Mouse (Mus musculus) ES-E14 (cell line): Measurements from ENCODE around the gene Sparc. TPM values are rescaled to one million over a fixed set of nuclear protein-coding genes. Genes with fewer than 3 reads are reported as not detected.
A peak's percentile ranks its signal among the peaks of the same experiment; 100 is the strongest.

ENCODE experiments used
- DNase-seq: peaks from one replicate; pipeline ENCODE4 v3.0.0-alpha.2; 2013; ENCODE audit warnings: low read depth, low spot score
- H3K27ac ChIP-seq: 2 replicates; pipeline ENCODE4 v1.5.1; 2012; ENCODE audit warnings: low read depth, mild to moderate bottlenecking, low read length, moderate library complexity, mixed read lengths; ENCODE audit not compliant: poor library complexity, insufficient read depth, severe bottlenecking
- H3K36me3 ChIP-seq: 2 replicates; pipeline ENCODE4 v1.6.1; 2012; ENCODE audit warnings: mild to moderate bottlenecking, low read length, moderate library complexity, mixed read lengths; ENCODE audit not compliant: control insufficient read depth, poor library complexity, insufficient read depth, severe bottlenecking
- H3K4me1 ChIP-seq, 2 experiments: fragments of 150-350 bp in 1 of 2; sonication (generic) in 1 of 2; 2 replicates each; pipeline ENCODE4 v1.6.1; 2012; ENCODE audit warnings: low read length in 2 of 2, mild to moderate bottlenecking in 1 of 2, mixed read lengths in 1 of 2; ENCODE audit not compliant: control insufficient read depth in 2 of 2, insufficient read depth in 2 of 2, poor library complexity in 1 of 2
- H3K4me3 ChIP-seq, 2 experiments: fragments of 150-350 bp in 1 of 2; sonication (generic) in 1 of 2; 2 replicates each; pipeline ENCODE4 v1.5.1; 2012; ENCODE audit warnings: low read length in 2 of 2, low read depth in 1 of 2, mild to moderate bottlenecking in 1 of 2, mixed read lengths in 1 of 2; ENCODE audit not compliant: insufficient read depth in 1 of 2, poor library complexity in 1 of 2, severe bottlenecking in 1 of 2
- H3K9ac ChIP-seq: 2 replicates; pipeline ENCODE4 v1.6.1; 2012; ENCODE audit warnings: low read depth, mild to moderate bottlenecking, low read length, mixed read lengths; ENCODE audit not compliant: poor library complexity, insufficient read depth, severe bottlenecking
- H3K9me3 ChIP-seq: fragments of 150-350 bp; sonication (generic); 2 replicates; pipeline ENCODE4 v1.6.1; 2012; ENCODE audit warnings: low read depth, mild to moderate bottlenecking, low read length; ENCODE audit not compliant: control insufficient read depth, insufficient read depth
- CHD2 ChIP-seq: IDR thresholded peaks from 2 replicates; pipeline ENCODE4 v1.6.1; 2014; ENCODE audit warnings: mild to moderate bottlenecking, low read depth, low read length, inconsistent platforms
- HCFC1 ChIP-seq: IDR thresholded peaks from 2 replicates; pipeline ENCODE4 v1.6.1; 2012; ENCODE audit warnings: low read length, inconsistent platforms, borderline replicate concordance; ENCODE audit not compliant: insufficient read depth
- MAFK ChIP-seq: IDR thresholded peaks from 2 replicates; pipeline ENCODE4 v1.6.1; 2014; ENCODE audit warnings: mild to moderate bottlenecking, low read depth, low read length, inconsistent platforms; ENCODE audit not compliant: insufficient read depth
- ZC3H11A ChIP-seq: IDR thresholded peaks from 2 replicates; pipeline ENCODE4 v1.6.1; 2012; ENCODE audit warnings: low read depth, mild to moderate bottlenecking, inconsistent platforms, low read length, borderline replicate concordance
- ZNF384 ChIP-seq: IDR thresholded peaks from 2 replicates; pipeline ENCODE4 v1.6.1; 2012; ENCODE audit warnings: low read depth, low read length, inconsistent platforms
- in situ Hi-C, 2 experiments: fragments of 600-800 bp; cut with MboI; formaldehyde crosslinking; loops; one replicate each; pipeline ENCODE4 v1.15.1; 2025; ENCODE audit warnings: low sequenced_read_pairs in 2 of 2, inconsistent platforms in 1 of 2; ENCODE audit not compliant: unreplicated experiment in 2 of 2
- total RNA-seq: library from RNA; depleted of rRNA; stranded (reverse); fragments of 300-350 nt; gene quantifications from 2 replicates; pipeline ENCODE4 v1.2.3, GENCODE M21; 2012

Gene Sparc
- total RNA-seq, 1 experiment = 485 TPM

- peak within 1 kb of the TSS; percentile 92 for H3K27ac ChIP-seq
- DNase-seq = peak; percentile 99
- H3K36me3 ChIP-seq = peaks cover 14% of the 10 kb centered on the region
- H3K4me1 ChIP-seq = peaks cover 2 to 3% of the 10 kb centered on the region in 2 experiments; a peak in 2 of 4 replicates
- no peaks in the 10 kb centered on the region for H3K9me3 ChIP-seq
- TF ChIP-seq MAFK (no peak), CHD2 (peak; percentile 97), ZC3H11A (no peak), HCFC1 (peak; percentile 49; the same call in 1 of the 2 replicates), ZNF384 (no peak)
- peak within 1 kb of the TSS; percentile 93 to 96 for H3K4me3 ChIP-seq
- H3K9ac ChIP-seq = peak within 1 kb of the TSS; percentile 95
- in situ Hi-C loops = no loop called here
Observed at GRCm38 (mm10) chr11:55469048-55469843, 46.3 kb upstream of the Sparc start, which contains the start of gene G3bp1. G3bp1 (plus strand) TSS chr11:55469685.

- Histone ChIP-seq H3K9me3 (no peaks in the 10 kb centered on the region), H3K9ac (peak overlapping the region; percentile 93), H3K27ac (peak overlapping the region; percentile 92), H3K4me3 (peak overlapping the region; percentile 74), H3K4me1 (peaks cover 2% of the 10 kb centered on the region in 2 experiments; a peak in 2 of 4 replicates), H3K36me3 (peaks cover 10% of the 10 kb centered on the region)
- DNase-seq = no peak
- TF ChIP-seq MAFK (peak; percentile 67), ZNF384 (no peak)
- in situ Hi-C loops = no loop called here
Observed at GRCm38 (mm10) chr11:55468611-55469047, 45.6 kb upstream of the Sparc start.

GRCm38 (mm10) chr11:55468012-55468411 is 45.0 kb upstream of the Sparc start:
- in situ Hi-C loops = no loop called here
- TF ChIP-seq ZNF384 (no peak), MAFK (no peak)
- Histone ChIP-seq H3K4me1 (no peaks in the 10 kb centered on the region; a peak in 1 of 4 replicates), H3K27ac (peak overlapping the region; percentile 92), H3K9me3 (no peaks in the 10 kb centered on the region), H3K4me3 (peak overlapping the region; percentile 74), H3K36me3 (peaks cover 5% of the 10 kb centered on the region; the same call in 1 of the 2 replicates), H3K9ac (peak overlapping the region; percentile 93)
- DNase-seq = peak; percentile 69

- Histone ChIP-seq H3K36me3 (peaks cover 2% of the 10 kb centered on the region; the same call in 1 of the 2 replicates), H3K4me1 (no peaks in the 10 kb centered on the region; a peak in 1 of 4 replicates), H3K9me3 (no peaks in the 10 kb centered on the region), H3K9ac (no peak overlapping the region), H3K4me3 (no peak overlapping the region), H3K27ac (no peak overlapping the region)
- in situ Hi-C loops = no loop called here
- DNase-seq = no peak
- TF ChIP-seq HCFC1 (no peak), MAFK (no peak), ZC3H11A (no peak), CHD2 (no peak), ZNF384 (no peak)
Observed at GRCm38 (mm10) chr11:55465177-55465576, 42.2 kb upstream of the Sparc start.

- TF ChIP-seq MAFK = no peak
- TF ChIP-seq HCFC1 = no peak
- Histone ChIP-seq H3K27ac (no peak overlapping the region), H3K4me1 (peaks cover 0 to 1% of the 10 kb centered on the region in 2 experiments; a peak in 3 of 4 replicates), H3K9me3 (no peaks in the 10 kb centered on the region), H3K4me3 (no peak overlapping the region), H3K9ac (0 out of 2 replicates have a peak overlapping the region, but pooled peaks have one; percentile 14), H3K36me3 (no peaks in the 10 kb centered on the region)
- in situ Hi-C loops = no loop called here
- no peak for DNase-seq
Observed at GRCm38 (mm10) chr11:55464707-55465106, 41.7 kb upstream of the Sparc start.
